Mouse (Mus musculus) thymus, postnatal 10 days (tissue): ENCODE data around the gene Nop9.

Experiments
- DNase-seq, 2 experiments: peaks; one replicate each; pipeline ENCODE4 v3.0.0; 2021; ENCODE audit warnings: low spot score in 2 of 2

Nop9 gene

GRCm38 (mm10) chr14:55727889-55728685 is 17.4 kb upstream of the Nop9 start:
- DNase-seq = no peak

DNA sequence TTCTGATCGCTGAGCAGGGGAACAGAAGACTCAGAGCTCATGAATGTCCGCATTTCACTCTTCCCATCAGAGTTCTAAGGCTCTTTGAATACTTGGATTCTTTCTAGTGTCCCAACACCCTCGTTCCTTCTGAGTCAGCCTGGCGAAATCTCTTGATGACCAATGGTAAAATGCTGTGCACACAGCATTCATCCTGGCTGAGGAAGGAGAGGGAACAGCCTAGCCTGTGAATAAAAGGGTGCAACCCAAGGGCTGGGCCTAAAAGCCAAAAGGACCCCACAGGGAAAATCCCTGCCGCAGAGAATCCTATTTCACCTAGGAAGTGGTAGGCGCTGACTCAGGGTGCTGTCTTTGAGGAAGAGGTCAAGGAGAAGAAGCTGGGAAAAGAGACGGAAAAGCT is 15.4 kb upstream of the Nop9 start:
- DNase-seq = no peak

- no peak for DNase-seq
These were observed 14.9 kb upstream of the Nop9 start for GRCm38 (mm10) chr14:55730531-55731032.

DNA sequence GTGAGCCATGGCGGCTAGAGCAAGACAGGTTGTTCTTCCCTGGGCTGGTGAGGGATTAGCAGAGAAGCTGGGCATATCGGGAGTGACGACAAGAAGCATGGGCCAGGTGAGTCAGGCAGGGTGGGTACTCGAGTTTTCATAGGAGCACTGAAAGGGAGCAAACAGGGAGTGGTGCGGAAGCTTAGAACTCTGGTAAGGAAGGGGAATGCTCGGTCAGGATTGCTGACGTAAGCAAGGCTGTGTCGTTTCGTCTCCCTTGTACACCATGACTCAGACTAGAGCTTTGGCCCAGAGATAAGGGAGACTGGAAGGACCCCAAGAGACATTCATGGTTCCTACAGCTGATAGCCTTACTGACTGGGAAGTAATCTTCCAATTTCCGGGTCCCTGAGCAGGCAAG is 11.6 kb upstream of the Nop9 start:
- no peak for DNase-seq

GRCm38 (mm10) chr14:55734869-55735268 is 10.6 kb upstream of the Nop9 start:
- no peak for DNase-seq

DNA sequence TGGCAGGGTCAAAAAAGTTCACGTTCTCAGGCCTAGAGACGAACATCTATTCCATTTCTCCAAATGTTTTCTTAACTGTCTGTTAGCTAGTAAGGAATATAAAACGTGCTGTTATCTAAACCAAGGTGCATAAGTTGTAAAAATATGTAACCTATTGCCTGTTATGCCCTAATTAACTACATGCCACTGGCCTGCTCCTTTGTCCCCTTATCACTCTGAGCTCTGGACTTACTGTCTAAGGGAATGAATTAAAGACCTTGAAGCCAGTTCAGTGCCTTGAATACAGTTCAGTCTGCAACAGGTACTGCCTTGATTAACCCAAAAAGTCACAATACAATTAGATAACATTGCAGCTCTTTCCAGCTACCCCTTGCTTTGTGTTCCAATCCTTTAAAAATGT is 10.2 kb upstream of the Nop9 start:
- DNase-seq = no peak

DNA sequence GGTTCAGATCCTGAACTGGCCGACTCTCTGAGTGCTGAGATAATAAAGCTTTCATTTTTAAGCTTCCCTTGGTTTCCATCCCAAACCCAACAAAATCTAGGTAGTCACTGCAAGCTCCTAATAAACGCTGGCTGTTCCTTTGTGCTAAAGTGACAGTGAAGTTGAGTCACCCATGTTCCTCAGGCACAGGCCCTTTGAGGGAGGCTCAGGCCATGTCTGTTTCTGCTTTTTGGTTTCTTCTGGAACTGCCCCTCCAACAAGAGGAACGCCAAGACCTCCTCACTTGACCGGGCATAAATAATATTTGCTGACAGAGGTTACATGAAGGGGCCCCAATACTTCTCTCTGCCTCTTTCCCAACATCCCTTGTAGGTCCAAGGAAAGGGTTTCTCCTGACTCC is 9.7 kb upstream of the Nop9 start:
- DNase-seq = no peak

GRCm38 (mm10) chr14:55737086-55737687 is 8.3 kb upstream of the Nop9 start:
- DNase-seq = no peak

- peak; percentile 69 to 90 for DNase-seq
These were observed 1.8 kb upstream of the Nop9 start for GRCm38 (mm10) chr14:55743711-55744110.

- DNase-seq = no peak
These were observed 356 bp downstream of the Nop9 start for GRCm38 (mm10) chr14:55745861-55746237.

- no peak for DNase-seq
These were observed 1.8 kb downstream of the Nop9 start for GRCm38 (mm10) chr14:55747051-55747847.

DNA sequence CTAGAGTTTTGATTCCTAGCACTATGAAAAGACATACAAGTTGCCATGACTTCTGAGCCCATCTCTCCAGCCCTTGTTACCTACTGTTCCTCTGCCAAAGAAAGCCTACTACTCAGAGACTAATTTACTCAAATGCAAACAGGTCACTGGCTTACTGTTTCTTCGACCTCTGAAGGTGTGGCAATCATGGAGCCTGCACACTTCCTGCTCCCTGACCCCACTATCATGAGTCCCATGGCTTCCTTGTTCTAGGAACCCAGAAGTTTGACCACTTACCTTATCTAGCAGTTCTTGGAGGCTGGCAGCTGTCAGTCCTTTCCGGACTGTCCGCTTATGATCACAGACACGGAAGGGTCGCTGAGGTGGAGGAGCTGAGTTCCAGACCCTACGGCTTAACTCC is 12.1 kb downstream of the Nop9 start:
- no peak for DNase-seq

GRCm38 (mm10) chr14:55758363-55758784 is 12.9 kb downstream of the Nop9 start, which contains the start of gene Cideb:
Cideb (minus strand) TSS chr14:55758458.
- no peak for DNase-seq

GRCm38 (mm10) chr14:55760156-55760555 is 14.7 kb downstream of the Nop9 start:
- peak; percentile 66 to 84 for DNase-seq

DNA sequence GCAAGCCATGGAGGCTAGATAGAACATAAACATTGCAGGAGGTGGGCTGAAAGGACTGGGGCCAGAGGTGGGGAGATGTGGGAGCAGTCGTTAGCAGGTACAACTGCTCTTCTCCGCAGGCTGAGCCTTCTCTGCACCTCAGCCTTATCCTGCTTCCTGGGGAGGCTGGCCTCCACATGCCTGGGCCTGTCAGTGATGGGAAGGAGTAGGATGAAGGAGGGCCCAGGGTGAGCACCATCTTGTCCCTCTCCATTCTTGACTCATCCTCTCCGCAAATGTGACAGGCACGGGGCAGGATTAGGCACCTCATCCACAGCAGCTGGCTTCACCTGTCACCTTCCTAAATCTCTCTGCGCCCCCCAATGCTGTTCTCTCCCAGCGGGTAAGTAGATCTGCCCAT is 15.7 kb downstream of the Nop9 start, which contains the start of gene Ltb4r2:
Ltb4r2 (plus strand) TSS at position 266 of the 400 bp plus-strand sequence.
- DNase-seq = no peak

DNA sequence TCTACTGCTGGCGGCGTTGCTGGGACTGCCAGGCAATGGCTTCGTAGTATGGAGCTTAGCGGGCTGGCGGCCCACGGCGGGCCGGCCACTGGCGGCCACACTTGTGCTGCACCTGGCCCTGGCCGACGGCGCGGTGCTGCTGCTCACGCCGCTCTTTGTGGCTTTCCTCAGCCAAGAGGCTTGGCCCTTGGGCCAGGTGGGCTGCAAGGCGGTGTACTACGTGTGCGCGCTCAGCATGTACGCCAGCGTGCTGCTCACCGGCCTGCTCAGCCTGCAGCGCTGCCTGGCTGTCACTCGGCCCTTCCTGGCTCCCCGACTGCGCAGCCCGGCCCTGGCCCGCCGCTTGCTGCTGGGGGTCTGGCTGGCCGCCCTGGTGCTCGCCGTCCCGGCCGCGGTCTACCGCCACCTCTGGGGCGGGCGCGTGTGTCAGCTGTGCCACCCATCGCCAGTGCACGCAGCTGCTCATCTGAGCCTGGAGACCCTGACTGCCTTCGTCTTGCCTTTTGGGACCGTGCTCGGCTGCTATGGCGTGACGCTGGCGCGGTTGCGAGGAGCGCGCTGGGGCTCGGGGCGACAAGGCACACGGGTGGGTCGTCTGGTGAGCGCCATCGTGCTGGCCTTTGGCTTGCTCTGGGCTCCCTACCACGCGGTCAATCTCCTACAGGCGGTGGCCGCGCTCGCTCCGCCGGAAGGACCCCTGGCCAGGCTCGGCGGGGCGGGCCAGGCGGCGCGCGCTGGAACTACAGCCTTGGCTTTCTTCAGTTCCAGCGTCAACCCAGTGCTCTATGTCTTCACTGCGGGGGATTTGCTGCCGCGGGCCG is 16.7 kb downstream of the Nop9 start:
- peak in 1 of 2 experiments; percentile 37 for DNase-seq

- no peak for DNase-seq
These were observed 17.7 kb downstream of the Nop9 start for GRCm38 (mm10) chr14:55763166-55763565.

DNA sequence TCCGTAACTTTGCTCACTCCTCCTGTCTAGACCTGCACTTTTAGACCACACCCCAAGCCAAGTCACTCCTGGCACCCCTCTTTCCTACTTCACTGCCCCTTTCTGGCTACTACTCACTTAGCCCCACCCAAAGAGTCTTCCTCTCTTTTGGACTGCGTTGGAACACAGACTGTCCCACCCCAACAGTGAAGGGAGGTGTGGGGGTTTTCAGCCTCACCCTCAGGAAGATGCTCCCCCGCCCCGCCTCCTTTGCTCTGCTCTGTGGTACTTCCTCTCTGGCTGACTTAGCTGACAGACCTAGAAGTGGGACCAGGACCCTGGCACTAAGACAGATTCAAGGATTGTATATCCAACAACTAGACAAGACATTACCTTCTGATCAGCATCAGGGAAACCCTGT is 20.2 kb downstream of the Nop9 start, which contains the start of gene Ltb4r1:
Ltb4r1 (plus strand) TSS at position 267 of the 400 bp plus-strand sequence.
- no peak for DNase-seq

GRCm38 (mm10) chr14:55767519-55768414 is 22.3 kb downstream of the Nop9 start:
- no peak for DNase-seq

DNA sequence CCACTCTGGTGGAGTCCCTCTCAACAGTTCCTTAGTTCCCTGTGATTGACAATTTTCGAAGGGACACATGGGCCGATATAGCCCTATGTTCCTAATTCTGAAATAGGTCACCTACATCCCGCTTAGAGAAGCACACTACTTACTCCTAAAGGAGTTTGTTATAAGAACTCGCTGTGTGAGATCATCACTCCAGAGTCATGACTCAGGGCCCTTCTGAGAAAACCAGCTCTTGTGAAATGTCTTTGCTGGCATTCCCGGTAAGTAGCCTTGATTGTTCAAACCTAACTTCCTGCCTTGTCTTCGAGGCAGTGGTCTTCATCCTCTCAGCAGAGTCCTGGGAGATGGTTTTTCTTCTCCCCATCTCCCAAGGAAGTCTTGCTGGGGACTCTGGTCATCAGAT is 23.1 kb downstream of the Nop9 start:
- DNase-seq = no peak
